Comparison of ENCODE assay signal across 14 mouse cellular contexts in genomic region chr1:54003288-54003687, GRCm38 (mm10).
"Had no signal": no experiment of that assay in that cellular context is flagged by ENCODE, and none has a peak within 500 bp of the region (broad histone marks: within the 10 kb centered on the region; RNA-seq: fewer than 3 reads in every experiment).

No protein-coding gene starts in this region.

- ATAC-seq: midbrain, embryonic 15.5 days had no signal

- DNase-seq: kidney, postnatal 25 days; retina, postnatal 1 day; right cerebral cortex, postnatal 4 days; spleen, adult 18-20 months; thymus, postnatal 36 days had no signal

- H3K4me1 ChIP-seq: limb, embryonic 10.5 days; lung, embryonic 15.5 days; midbrain, embryonic 15.5 days; neural tube, embryonic 13.5 days; stomach, embryonic 15.5 days had no signal

- H3K4me2 ChIP-seq: liver, embryonic 11.5 days; lung, embryonic 15.5 days; midbrain, embryonic 11.5 days; midbrain, embryonic 15.5 days; neural tube, embryonic 13.5 days; stomach, embryonic 15.5 days had no signal

- H3K27me3 ChIP-seq: lung, embryonic 15.5 days; midbrain, embryonic 15.5 days; neural tube, embryonic 13.5 days; stomach, embryonic 15.5 days had no signal

- H3K27ac ChIP-seq: left cerebral cortex, adult 2 months; limb, embryonic 10.5 days; lung, embryonic 15.5 days; midbrain, embryonic 15.5 days; neural tube, embryonic 13.5 days; stomach, embryonic 15.5 days had no signal

- H3K36me3 ChIP-seq: limb, embryonic 10.5 days; lung, embryonic 15.5 days; midbrain, embryonic 15.5 days; neural tube, embryonic 13.5 days; stomach, embryonic 15.5 days had no signal

- H3K9me3 ChIP-seq: limb, embryonic 10.5 days; lung, embryonic 15.5 days; megakaryocyte, embryonic 14.5 days; midbrain, embryonic 15.5 days; neural tube, embryonic 13.5 days; stomach, embryonic 15.5 days had no signal

- H3K4me3 ChIP-seq: left cerebral cortex, adult 2 months; limb, embryonic 10.5 days; lung, embryonic 15.5 days; megakaryocyte, embryonic 14.5 days; midbrain, embryonic 15.5 days; neural tube, embryonic 13.5 days; stomach, embryonic 15.5 days had no signal

- H3K9ac ChIP-seq: lung, embryonic 15.5 days; midbrain, embryonic 15.5 days; neural tube, embryonic 13.5 days; stomach, embryonic 15.5 days had no signal
